Mouse (Mus musculus): ENCODE measurements at regions not wholly inside any gene's neighbourhood (a gene's known extent, or its start where the extent isn't known, plus 50 kb on each side); places are given as distances from the start of the nearest gene placed in this dataset.
"Not testable (repeated sequence)": the region's sequence is repeated elsewhere in the genome, so short reads cannot be mapped to it uniquely, and the experiment has no call there.

GRCm38 (mm10) chr10:108111398-108111797, 50.6 kb upstream of the Ppp1r12a start:
- DNase-seq (ENCODE audit: extremely low spot score): no peak

GRCm38 (mm10) chr10:108110891-108111290, 51.1 kb upstream of the Ppp1r12a start:
- no peak for DNase-seq (ENCODE audit: extremely low spot score)

DNA sequence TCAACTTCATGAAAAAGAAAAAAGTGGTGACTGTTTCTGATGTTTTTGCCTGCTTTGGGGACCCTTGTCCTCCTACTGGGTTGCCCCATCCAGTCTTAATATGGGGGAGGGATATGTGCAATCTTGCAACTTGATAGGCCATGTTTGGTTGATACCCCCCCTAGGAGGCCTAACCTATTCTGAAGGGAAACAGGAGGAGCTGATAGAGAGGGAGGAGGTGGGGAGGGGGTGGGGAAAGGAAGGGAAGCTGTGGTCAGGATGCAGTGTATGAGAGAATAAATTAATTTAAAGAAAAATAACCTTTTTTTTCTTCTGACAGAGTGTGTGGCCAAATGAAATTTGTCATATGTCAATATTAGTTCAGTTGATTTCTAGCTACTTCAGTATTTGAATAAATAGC, 51.8 kb upstream of the Ppp1r12a start:
- no peak for DNase-seq (ENCODE audit: extremely low spot score)

GRCm38 (mm10) chr10:108108500-108108899, 53.5 kb upstream of the Ppp1r12a start:
- not testable (repeated sequence) for DNase-seq (ENCODE audit: extremely low spot score)

- DNase-seq (ENCODE audit: extremely low spot score): no peak
Observed at GRCm38 (mm10) chr10:108101521-108101920, 60.5 kb upstream of the Ppp1r12a start.

DNA sequence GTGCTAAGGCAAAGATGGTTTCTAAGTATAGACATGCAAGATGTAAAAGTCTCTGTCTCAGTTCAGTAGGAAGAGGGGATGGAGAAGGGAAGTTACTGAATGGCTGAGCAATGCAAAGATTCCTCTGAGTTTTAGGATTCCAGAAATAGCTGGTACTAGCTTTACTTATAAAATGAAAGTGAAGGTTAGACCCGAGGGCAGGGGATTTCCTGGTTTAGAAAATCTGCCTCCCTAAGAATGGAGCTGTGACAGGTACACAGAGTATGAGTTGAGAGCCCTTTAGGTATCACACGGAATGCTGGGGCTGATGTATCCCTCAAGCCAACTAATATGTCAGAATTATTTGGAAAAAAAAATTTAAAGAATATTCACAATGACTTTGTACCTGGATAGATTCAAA, 69.0 kb upstream of the Ppp1r12a start:
- no peak for DNase-seq (ENCODE audit: extremely low spot score)

- DNase-seq (ENCODE audit: extremely low spot score): no peak
Observed at GRCm38 (mm10) chr10:108089375-108089981, 72.5 kb upstream of the Ppp1r12a start.

DNA sequence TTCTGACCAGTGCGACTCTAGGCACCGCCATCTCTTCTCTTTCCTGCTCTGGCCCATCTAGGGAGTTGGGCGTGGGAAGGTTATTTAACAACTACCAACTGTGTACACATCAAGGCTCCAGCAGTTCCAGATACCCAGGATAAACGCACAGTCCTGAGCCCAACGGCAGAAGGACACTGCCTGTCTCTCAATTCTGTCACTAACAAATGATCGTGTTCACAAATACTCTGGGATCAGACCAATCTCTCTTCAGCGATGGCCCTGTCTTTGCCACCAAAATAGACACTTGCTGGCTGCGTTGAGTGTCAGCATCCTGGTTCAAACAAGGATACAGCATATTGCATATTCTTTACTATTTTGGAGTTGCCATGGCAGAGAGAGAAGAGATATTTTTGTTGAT, 73.1 kb upstream of the Ppp1r12a start:
- no peak for DNase-seq (ENCODE audit: extremely low spot score)

GRCm38 (mm10) chr10:108088209-108088608, 73.8 kb upstream of the Ppp1r12a start:
- no peak for DNase-seq (ENCODE audit: extremely low spot score)

GRCm38 (mm10) chr10:108083220-108083619, 78.8 kb upstream of the Ppp1r12a start:
- DNase-seq (ENCODE audit: extremely low spot score): no peak

DNA sequence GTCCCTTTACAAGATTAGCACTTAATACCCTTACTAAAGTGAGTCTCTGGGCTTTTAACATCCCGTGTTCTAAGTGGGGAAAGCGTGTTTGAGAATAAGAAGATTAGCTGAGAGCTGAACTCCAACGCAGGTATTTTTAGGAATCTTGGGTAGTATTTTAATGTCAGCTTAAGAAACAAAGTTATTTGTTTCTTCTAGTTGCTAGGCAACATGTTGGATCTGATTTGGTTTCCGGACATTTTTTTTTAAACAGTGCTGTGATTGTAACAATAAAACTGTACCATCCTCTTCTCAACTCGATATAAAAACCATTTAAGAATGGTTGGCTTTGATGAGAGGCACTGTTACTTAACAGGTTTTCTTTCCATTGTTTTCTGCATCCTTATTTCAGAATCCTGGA, 86.8 kb upstream of the Ppp1r12a start:
- DNase-seq (ENCODE audit: extremely low spot score): no peak

DNA sequence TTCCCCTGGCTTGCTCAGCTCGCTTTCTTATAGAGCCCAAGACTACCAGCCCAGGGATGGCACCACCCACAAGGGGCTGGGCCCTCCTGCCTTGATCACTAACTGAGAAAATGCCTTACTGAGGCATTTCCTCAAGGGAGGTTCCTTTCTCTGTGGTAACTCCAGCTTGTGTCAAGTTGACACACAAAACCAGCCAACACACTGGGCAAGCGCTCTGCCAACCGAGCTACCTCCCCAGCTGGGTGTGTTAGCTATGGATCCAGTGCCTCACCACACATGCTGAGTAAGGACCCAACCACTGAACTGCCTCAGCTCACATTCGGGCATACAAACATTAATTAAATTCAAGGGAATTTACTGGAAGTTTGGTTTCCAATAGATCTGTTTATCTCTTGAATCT, 88.2 kb upstream of the Ppp1r12a start:
- no peak for DNase-seq (ENCODE audit: extremely low spot score)

GRCm38 (mm10) chr10:108072211-108072610, 89.8 kb upstream of the Ppp1r12a start:
- DNase-seq (ENCODE audit: extremely low spot score): no peak

- DNase-seq (ENCODE audit: extremely low spot score): no peak
Observed at GRCm38 (mm10) chr10:108071424-108071823, 90.6 kb upstream of the Ppp1r12a start.

DNA sequence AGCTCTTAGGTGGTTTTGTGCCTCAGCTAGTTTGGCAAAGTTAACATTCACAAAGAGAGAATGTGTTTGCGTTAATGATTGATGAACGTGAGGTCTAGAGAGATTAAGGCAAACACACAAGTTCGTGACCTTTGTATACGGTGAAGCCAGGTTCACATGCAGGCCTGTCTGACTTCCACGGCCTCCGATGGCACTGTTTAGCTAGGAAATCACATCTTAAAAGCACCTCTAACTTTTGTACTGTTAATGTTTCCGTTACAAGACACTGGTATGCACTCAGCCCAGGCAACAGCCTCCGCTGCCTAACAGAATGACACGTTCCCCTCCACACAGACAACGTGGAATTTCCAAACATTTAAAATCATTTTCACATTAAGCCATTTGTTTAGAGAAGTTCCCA, 94.3 kb upstream of the Ppp1r12a start:
- DNase-seq (ENCODE audit: extremely low spot score): no peak

- no peak for DNase-seq (ENCODE audit: extremely low spot score)
Observed at GRCm38 (mm10) chr10:108066241-108066640, 95.8 kb upstream of the Ppp1r12a start.

- DNase-seq (ENCODE audit: extremely low spot score): no peak
Observed at GRCm38 (mm10) chr10:108061813-108062435, 100.1 kb upstream of the Ppp1r12a start.

DNA sequence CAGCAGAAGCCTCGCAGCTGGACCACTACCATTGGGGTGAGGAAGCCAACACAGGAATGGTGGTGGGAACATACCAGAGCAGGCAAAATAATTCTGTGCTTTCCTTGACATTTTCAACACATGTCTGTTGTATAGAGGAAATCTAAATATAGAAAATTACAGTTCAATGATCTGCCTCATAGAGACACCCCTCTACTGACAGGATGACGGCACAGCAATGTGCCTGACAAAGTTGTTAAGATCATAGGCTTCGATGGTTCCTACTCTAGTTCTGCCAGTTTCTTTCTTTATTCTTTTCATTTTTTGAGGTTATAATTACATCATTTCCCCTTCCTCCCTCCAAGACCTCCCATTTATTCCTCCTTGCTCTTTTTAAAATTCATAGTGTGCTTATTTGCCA, 101.4 kb upstream of the Ppp1r12a start:
- no peak for DNase-seq (ENCODE audit: extremely low spot score)

- DNase-seq (ENCODE audit: extremely low spot score): no peak
Observed at GRCm38 (mm10) chr10:108051637-108052036, 110.4 kb upstream of the Ppp1r12a start.

DNA sequence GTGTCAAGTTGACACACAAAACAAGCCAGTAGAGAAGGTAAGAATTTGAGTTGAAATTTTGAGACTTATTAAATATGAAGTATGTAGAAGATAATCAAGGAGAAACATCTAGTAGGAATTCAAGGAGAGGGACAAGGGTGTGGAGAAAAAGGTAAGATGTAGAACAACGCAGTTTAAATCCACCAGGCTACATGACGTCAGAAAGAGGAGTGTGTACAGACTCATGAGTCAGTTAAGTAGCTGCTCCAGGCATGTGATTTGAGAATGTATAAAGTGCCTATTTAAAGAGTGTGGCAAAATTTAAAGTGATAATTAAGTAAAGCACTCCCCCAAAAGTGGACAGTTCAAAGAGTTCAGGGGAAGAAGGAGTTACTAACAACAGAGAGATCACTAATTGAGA, 113.6 kb upstream of the Ppp1r12a start:
- DNase-seq (ENCODE audit: extremely low spot score): no peak

DNA sequence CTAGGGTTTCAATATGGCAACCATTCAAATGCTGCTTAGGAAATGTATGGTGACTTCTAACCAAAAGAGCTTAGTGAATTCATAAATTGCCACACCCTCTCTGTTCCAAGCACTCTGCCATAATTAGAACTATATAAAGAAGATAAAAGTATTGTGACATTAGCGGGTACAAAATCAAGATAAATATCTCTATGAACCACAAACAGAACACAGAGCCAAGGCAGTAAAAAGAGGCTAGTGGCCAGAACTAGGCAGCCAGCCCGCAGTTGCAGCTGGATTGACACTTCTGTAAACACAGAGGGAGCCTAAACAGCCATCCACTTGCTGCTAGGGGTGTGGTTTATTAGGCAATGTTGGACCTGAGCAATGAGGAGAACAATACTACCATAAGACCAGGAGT, 118.5 kb upstream of the Ppp1r12a start:
- DNase-seq (ENCODE audit: extremely low spot score): no peak

DNA sequence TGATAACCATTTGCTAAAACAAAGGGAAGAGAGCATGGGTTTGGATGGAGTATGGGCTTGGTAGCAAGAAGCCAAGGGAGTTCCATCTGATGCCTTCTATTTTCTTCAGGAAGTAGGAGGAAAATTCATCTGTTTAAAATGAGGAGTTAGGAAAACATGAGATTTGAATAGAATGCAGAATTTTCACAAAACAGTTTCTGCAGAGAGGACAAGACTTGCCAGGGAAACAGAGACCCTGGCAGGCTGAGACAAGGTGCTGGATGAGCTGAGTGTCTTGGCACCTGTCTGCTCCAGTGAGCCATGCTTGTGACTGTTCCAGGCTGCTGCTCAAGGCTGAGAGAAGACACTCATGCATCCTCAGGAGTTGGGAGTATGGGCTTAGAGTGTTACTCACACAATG, 122.0 kb upstream of the Ppp1r12a start:
- no peak for DNase-seq (ENCODE audit: extremely low spot score)

- no peak for DNase-seq (ENCODE audit: extremely low spot score)
Observed at GRCm38 (mm10) chr10:108036486-108037109, 124.7 kb upstream of the Otogl start.
